Mouse (Mus musculus): ENCODE results near the gene Cacfd1. TPM values are rescaled to one million over a fixed set of nuclear protein-coding genes. Genes with fewer than 3 reads are reported as not detected.

Cacfd1 gene
- polyA plus RNA-seq (2012; ENCODE audit: low replicate concordance): 13.2 and 37.1 TPM in 2 replicates

GRCm38 (mm10) chr2:27009714-27010244 is at the start of gene Cacfd1:
TSS of gene Cacfd1 (plus strand) at chr2:27009926.

GRCm38 (mm10) chr2:26963923-26964723 is 45.6 kb upstream of the Cacfd1 start, which contains the start of gene Rexo4:
TSS of gene Rexo4 (minus strand) at chr2:26964386.

GRCm38 (mm10) chr2:26973116-26973515 is 36.6 kb upstream of the Cacfd1 start, which contains the start of gene Adamts13:
TSS of gene Adamts13 (plus strand) at chr2:26973416.

GRCm38 (mm10) chr2:27027618-27028436 is 18.1 kb downstream of the Cacfd1 start, which contains the start of gene Slc2a6:
TSS of gene Slc2a6 (minus strand) at chr2:27027998.

Other genes with a start within 250 kb of the Cacfd1 start
- gene Abo, start 144.9 kb upstream of the Cacfd1 start, polyA plus RNA-seq (2012; ENCODE audit: low replicate concordance): not detected in 2 replicates
- 17.3 and 24.2 TPM in 2 replicates for gene Surf6, start 107.0 kb upstream of the Cacfd1 start, polyA plus RNA-seq (2012; ENCODE audit: low replicate concordance)
- gene Med22, start 99.2 kb upstream of the Cacfd1 start, polyA plus RNA-seq (2012; ENCODE audit: low replicate concordance): 30.0 and 42.0 TPM in 2 replicates
- 1,773 and 2,822 TPM in 2 replicates for gene Rpl7a, start 99.2 kb upstream of the Cacfd1 start, polyA plus RNA-seq (2012; ENCODE audit: low replicate concordance)
- gene Surf2, start 93.6 kb upstream of the Cacfd1 start, polyA plus RNA-seq (2012; ENCODE audit: low replicate concordance): 3.5 and 9.7 TPM in 2 replicates
- 16.2 and 34.5 TPM in 2 replicates for gene Surf1, start 93.4 kb upstream of the Cacfd1 start, polyA plus RNA-seq (2012; ENCODE audit: low replicate concordance)
- gene Surf4, start 76.0 kb upstream of the Cacfd1 start, polyA plus RNA-seq (2012; ENCODE audit: low replicate concordance): 81.8 and 126 TPM in 2 replicates
- 0.08 and 0.20 TPM in 2 replicates for gene Stkld1, start 75.9 kb upstream of the Cacfd1 start, polyA plus RNA-seq (2012; ENCODE audit: low replicate concordance)
- gene Rexo4, start 45.5 kb upstream of the Cacfd1 start, polyA plus RNA-seq (2012; ENCODE audit: low replicate concordance): 114 and 123 TPM in 2 replicates
- gene Adamts13, start 36.5 kb upstream of the Cacfd1 start, polyA plus RNA-seq (2012; ENCODE audit: low replicate concordance): 0.13 and 0.31 TPM in 2 replicates
- gene Slc2a6, start 18.1 kb downstream of the Cacfd1 start, polyA plus RNA-seq (2012; ENCODE audit: low replicate concordance): 18.4 and 23.1 TPM in 2 replicates
- gene Mymk, start 62.3 kb downstream of the Cacfd1 start, polyA plus RNA-seq (2012; ENCODE audit: low replicate concordance): not detected in 2 replicates
- 0.08 and 1.0 TPM in 2 replicates for gene Adamtsl2, start 69.5 kb downstream of the Cacfd1 start, polyA plus RNA-seq (2012; ENCODE audit: low replicate concordance)
- 0.07 TPM in 1 of 2 replicates, not detected in the other for gene Fam163b, start 132.6 kb downstream of the Cacfd1 start, polyA plus RNA-seq (2012; ENCODE audit: low replicate concordance)
- gene Dbh, start 155.3 kb downstream of the Cacfd1 start, polyA plus RNA-seq (2012; ENCODE audit: low replicate concordance): not detected in 2 replicates
- gene Sardh, start 238.4 kb downstream of the Cacfd1 start, polyA plus RNA-seq (2012; ENCODE audit: low replicate concordance): 1.1 and 2.1 TPM in 2 replicates